Mouse (Mus musculus): ENCODE results near the gene Ahcy. TPM values are rescaled to one million over a fixed set of nuclear protein-coding genes. Genes with fewer than 3 reads are reported as not detected.
A peak's percentile ranks its signal among the peaks of the same experiment; 100 is the strongest.

Ahcy gene
- total and polyA plus RNA-seq, 3 experiments: 364 to 529 (median 514) TPM

DNA sequence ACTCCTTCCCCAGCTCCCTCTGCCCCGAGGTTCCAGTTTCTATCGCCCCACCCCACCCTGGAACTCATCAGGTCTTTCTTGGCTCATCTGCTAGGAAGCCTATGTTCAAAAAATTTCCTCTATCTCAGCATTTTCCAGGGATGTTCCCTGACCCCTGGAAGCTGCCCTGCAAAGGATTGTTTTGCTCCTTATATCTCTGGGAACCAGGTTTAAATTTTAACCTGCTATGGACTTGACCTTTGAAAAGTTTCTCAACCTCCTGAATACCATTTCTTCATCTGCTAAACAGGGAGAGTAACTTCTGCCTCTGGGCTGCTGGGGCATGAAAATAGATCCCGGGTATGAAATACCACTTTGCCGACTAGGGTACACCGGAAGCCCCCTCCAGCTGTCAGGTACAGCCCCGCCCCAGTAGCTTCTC lies 27.5 kb upstream of the Ahcy start:
- in situ Hi-C loops (cut with MboI; ENCODE audit: low pct_ligation_motif_present, low pct_unique_long_range_greater_than_20kb, low sequenced_read_pairs) (no loop called here), dilution Hi-C loops (cut with MboI; ENCODE audit: extremely low pct_ligation_motif_present, extremely low pct_unique_long_range_greater_than_20kb, low sequenced_read_pairs) (no loop called here)
- H3K9ac ChIP-seq (ENCODE audit: insufficient read depth, low read depth): no peak overlapping the region
- no peak overlapping the region for H3K4me2 ChIP-seq (ENCODE audit: insufficient read depth, low read depth, poor library complexity, severe bottlenecking)
- H3K4me1 ChIP-seq (ENCODE audit: control insufficient read depth in 1 of 2, insufficient read depth in 2 of 2): peaks cover 5 to 22% of the 10 kb centered on the region in 2 experiments
- H3K36me3 ChIP-seq (replicated peaks in 1 of 2; ENCODE audit: control insufficient read depth in 1 of 2, insufficient read depth in 1 of 2, low read length in 1 of 2): no peaks in the 10 kb centered on the region
- DNase-seq (ENCODE audit: extremely low read depth): no peak
- TF ChIP-seq CHD2 (IDR thresholded peaks at IDR 0.05; ENCODE audit: low read length): no peak
- no peak for TF ChIP-seq CHD1 (IDR thresholded peaks at IDR 0.05; ENCODE audit: low read depth, low read length)
- TF ChIP-seq MAFK (IDR thresholded peaks at IDR 0.05; ENCODE audit: insufficient replicate concordance, low read length): 0 out of 2 replicates have a peak, but pooled peaks have one; percentile 6
- H3K9me3 ChIP-seq (replicated peaks; ENCODE audit: low read length): no peaks in the 10 kb centered on the region
- no peak overlapping the region for H3K4me3 ChIP-seq (replicated peaks in 1 of 3; ENCODE audit: low read depth in 2 of 3, low read length in 2 of 3, poor library complexity in 1 of 3)
- H3K27me3 ChIP-seq (replicated peaks): no peaks in the 10 kb centered on the region
- H3K79me2 ChIP-seq (replicated peaks; ENCODE audit: control insufficient read depth, extremely low read depth, insufficient read depth, poor library complexity, severe bottlenecking): no peaks in the 10 kb centered on the region
- no peak overlapping the region for H3K27ac ChIP-seq (ENCODE audit: insufficient read depth, low read depth)

DNA sequence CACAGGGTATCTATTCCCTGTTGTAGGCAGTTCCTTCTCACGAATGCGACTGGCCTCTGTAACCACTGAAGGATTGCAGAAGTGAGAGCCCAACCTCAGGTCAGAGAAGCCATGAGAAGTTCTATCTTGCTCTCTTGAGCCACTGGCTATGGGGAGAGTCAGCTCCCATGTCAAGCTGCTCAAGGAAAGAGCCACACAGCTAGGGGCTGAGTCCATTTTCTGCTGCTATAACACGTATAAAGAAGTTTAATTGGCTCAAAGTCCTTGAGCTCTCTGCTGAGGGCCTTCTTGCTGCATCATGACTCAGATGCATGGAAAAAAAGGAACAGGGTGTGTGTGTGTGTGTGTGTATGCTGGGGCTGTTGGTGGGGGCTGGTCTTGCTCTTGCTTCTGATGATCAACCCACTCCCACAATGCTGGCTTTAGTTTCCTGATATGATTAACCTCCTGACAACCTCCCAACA lies 26.5 kb upstream of the Ahcy start:
- no peak for TF ChIP-seq SMC3 (IDR thresholded peaks at IDR 0.05; ENCODE audit: low read depth, low read length)
- no peak for TF ChIP-seq PAX5 (IDR thresholded peaks at IDR 0.05; ENCODE audit: low read length)
- TF ChIP-seq EP300 (IDR thresholded peaks at IDR 0.05; ENCODE audit: low read length): peak; percentile 21; the same call in 1 of the 2 replicates
- no peaks in the 10 kb centered on the region for H3K36me3 ChIP-seq (replicated peaks in 1 of 2; ENCODE audit: control insufficient read depth in 1 of 2, insufficient read depth in 1 of 2, low read length in 1 of 2)
- no peak overlapping the region for H3K9ac ChIP-seq (ENCODE audit: insufficient read depth, low read depth)
- dilution Hi-C loops (cut with MboI; ENCODE audit: extremely low pct_ligation_motif_present, extremely low pct_unique_long_range_greater_than_20kb, low sequenced_read_pairs): no loop called here
- no peaks in the 10 kb centered on the region for H3K9me3 ChIP-seq (replicated peaks; ENCODE audit: low read length)
- H3K4me1 ChIP-seq (ENCODE audit: control insufficient read depth in 1 of 2, insufficient read depth in 2 of 2): peaks cover 5 to 22% of the 10 kb centered on the region in 2 experiments
- no peaks in the 10 kb centered on the region for H3K79me2 ChIP-seq (replicated peaks; ENCODE audit: control insufficient read depth, extremely low read depth, insufficient read depth, poor library complexity, severe bottlenecking)
- peak; percentile 40 for DNase-seq (ENCODE audit: extremely low read depth)
- no peak overlapping the region for H3K27ac ChIP-seq (ENCODE audit: insufficient read depth, low read depth)
- H3K4me3 ChIP-seq (replicated peaks in 1 of 3; ENCODE audit: low read depth in 2 of 3, low read length in 2 of 3, poor library complexity in 1 of 3): no peak overlapping the region
- peak overlapping the region; percentile 32; the same call in 1 of the 2 replicates for H3K4me2 ChIP-seq (ENCODE audit: insufficient read depth, low read depth, poor library complexity, severe bottlenecking)
- in situ Hi-C loops (cut with MboI; ENCODE audit: low pct_ligation_motif_present, low pct_unique_long_range_greater_than_20kb, low sequenced_read_pairs): no loop called here
- no peaks in the 10 kb centered on the region for H3K27me3 ChIP-seq (replicated peaks)

DNA sequence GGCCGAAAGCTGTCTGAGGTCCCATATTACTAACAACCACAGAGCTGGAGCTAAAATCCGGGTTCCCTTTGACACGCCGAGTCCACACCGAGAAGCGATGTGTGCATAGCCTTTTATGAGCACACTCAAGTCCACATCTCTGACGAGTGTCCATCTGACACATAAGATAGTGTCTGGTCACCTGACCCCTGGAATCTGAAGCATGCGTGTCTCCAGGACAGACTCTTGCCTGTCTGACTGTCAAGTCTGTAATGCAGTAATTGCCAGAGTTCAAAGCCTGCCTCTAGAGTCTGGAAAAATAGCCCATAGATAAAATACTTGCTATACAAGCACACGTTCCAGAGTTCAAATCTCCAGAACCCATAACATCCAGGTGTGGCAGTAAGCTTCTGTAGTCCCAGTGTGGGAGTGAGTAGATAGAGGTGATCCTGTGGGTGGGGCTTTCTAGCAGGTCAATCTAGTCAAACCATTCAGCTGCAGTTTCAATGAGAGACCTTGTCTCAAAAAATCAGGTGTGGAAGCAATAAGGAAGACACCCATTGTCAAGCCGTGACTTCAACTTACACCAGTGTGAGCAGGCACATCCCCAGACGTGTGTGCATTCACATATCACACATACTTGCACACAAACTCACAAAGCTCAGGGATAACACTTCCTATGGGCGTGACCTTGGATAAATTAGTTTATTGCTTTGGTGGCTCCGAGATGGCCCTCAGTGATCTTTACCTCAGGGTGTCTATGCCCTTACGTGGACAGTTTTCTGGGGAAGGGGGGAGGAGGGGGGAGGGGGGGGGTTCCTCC lies 25.9 kb upstream of the Ahcy start:
- dilution Hi-C loops (cut with MboI; ENCODE audit: extremely low pct_ligation_motif_present, extremely low pct_unique_long_range_greater_than_20kb, low sequenced_read_pairs): no loop called here
- no peak for TF ChIP-seq ELF1 (IDR thresholded peaks at IDR 0.05; ENCODE audit: low read depth, low read length)
- TF ChIP-seq E2F4 (IDR thresholded peaks at IDR 0.05; ENCODE audit: insufficient replicate concordance, low read depth, low read length): no peak
- H3K79me2 ChIP-seq (replicated peaks; ENCODE audit: control insufficient read depth, extremely low read depth, insufficient read depth, poor library complexity, severe bottlenecking): no peaks in the 10 kb centered on the region
- H3K27ac ChIP-seq (ENCODE audit: insufficient read depth, low read depth): no peak overlapping the region
- H3K27me3 ChIP-seq (replicated peaks): no peaks in the 10 kb centered on the region
- no peak for DNase-seq (ENCODE audit: extremely low read depth)
- peak overlapping the region; percentile 32; the same call in 1 of the 2 replicates for H3K4me2 ChIP-seq (ENCODE audit: insufficient read depth, low read depth, poor library complexity, severe bottlenecking)
- no peak overlapping the region for H3K4me3 ChIP-seq (replicated peaks in 1 of 3; ENCODE audit: low read depth in 2 of 3, low read length in 2 of 3, poor library complexity in 1 of 3)
- in situ Hi-C loops (cut with MboI; ENCODE audit: low pct_ligation_motif_present, low pct_unique_long_range_greater_than_20kb, low sequenced_read_pairs): loop anchor here (10.0 to 25.0 kb wide), 2 partner anchors 65 to 287 kb away; partner anchors contain the start of gene Trp53inp2
- no peak overlapping the region for H3K9ac ChIP-seq (ENCODE audit: insufficient read depth, low read depth)
- no peaks in the 10 kb centered on the region for H3K36me3 ChIP-seq (replicated peaks in 1 of 2; ENCODE audit: control insufficient read depth in 1 of 2, insufficient read depth in 1 of 2, low read length in 1 of 2)
- H3K4me1 ChIP-seq (ENCODE audit: control insufficient read depth in 1 of 2, insufficient read depth in 2 of 2): peaks cover 5 to 22% of the 10 kb centered on the region in 2 experiments
- H3K9me3 ChIP-seq (replicated peaks; ENCODE audit: low read length): no peaks in the 10 kb centered on the region

All from CH12.LX (cell line).